Mouse (Mus musculus) forebrain, embryonic 15.5 days (tissue): Measurements from ENCODE around the gene Cpped1. TPM values are rescaled to one million over a fixed set of nuclear protein-coding genes. Genes with fewer than 3 reads are reported as not detected.

ENCODE experiments used
- ATAC-seq: fragments of 200-750 bp; cut with Nextera tagmentation; replicated peaks from 2 replicates; pipeline ENCODE4 v1.8.0; 2017; ENCODE audit warnings: mild to moderate bottlenecking, moderate TSS enrichment, moderate library complexity
- H3K27ac ChIP-seq: fragments of 300-500 bp; sonication (generic); replicated peaks from 2 replicates; pipeline ENCODE4 v1.5.1; 2015; ENCODE audit warnings: mild to moderate bottlenecking, inconsistent platforms
- H3K27me3 ChIP-seq: fragments of 300-500 bp; sonication (generic); 2 replicates; pipeline ENCODE4 v1.6.1; 2015; ENCODE audit warnings: inconsistent platforms
- H3K36me3 ChIP-seq: fragments of 300-500 bp; sonication (generic); 2 replicates; pipeline ENCODE4 v1.6.1; 2015; ENCODE audit warnings: mild to moderate bottlenecking, inconsistent platforms
- H3K4me1 ChIP-seq: fragments of 300-500 bp; sonication (generic); 2 replicates; pipeline ENCODE4 v1.6.1; 2015; ENCODE audit warnings: inconsistent platforms
- H3K4me2 ChIP-seq: fragments of 300-500 bp; sonication (generic); replicated peaks from 2 replicates; pipeline ENCODE4 v1.6.1; 2015; ENCODE audit warnings: mild to moderate bottlenecking, inconsistent platforms
- H3K4me3 ChIP-seq: fragments of 300-500 bp; sonication (generic); 2 replicates; pipeline ENCODE4 v1.5.1; 2015; ENCODE audit warnings: mild to moderate bottlenecking, inconsistent platforms
- H3K9ac ChIP-seq: fragments of 300-500 bp; sonication (generic); replicated peaks from 2 replicates; pipeline ENCODE4 v1.6.1; 2015; ENCODE audit warnings: mild to moderate bottlenecking, inconsistent platforms
- H3K9me3 ChIP-seq: fragments of 300-500 bp; sonication (generic); 2 replicates; pipeline ENCODE4 v1.6.1; 2016; ENCODE audit warnings: inconsistent platforms
- WGBS: fragments of 180-500 bp; shearing (Covaris S2); methylation state at CpG from one replicate; pipeline ENCODE4 v1.1.7; 2015; ENCODE audit warnings: mixed read lengths; 5-methylcytosine and 5-hydroxymethylcytosine counted together
- polyA plus RNA-seq: library from polyadenylated mRNA; unstranded; fragments of >200 nt; fragmentation: Nextera tagmentation; extraction: Ambion mirVana; gene quantifications from 2 replicates; pipeline ENCODE4 v1.2.1, GENCODE M21; 2015

Gene Cpped1
- polyA plus RNA-seq, 1 experiment from 2014 or later, result 13.6 TPM

GRCm38 (mm10) chr16:11828816-11829215, 80.4 kb downstream of the Cpped1 start:
- WGBS, result 76% methylated on average over 1 of the region's 1 CpGs
- Histone ChIP-seq H3K9ac (no peak overlapping the region), H3K27ac (no peak overlapping the region), H3K9me3 (no peaks in the 10 kb centered on the region), H3K4me3 (no peak overlapping the region), H3K4me1 (peaks cover 9% of the 10 kb centered on the region; the same call in 1 of the 2 replicates), H3K4me2 (no peak overlapping the region), H3K27me3 (no peaks in the 10 kb centered on the region), H3K36me3 (no peaks in the 10 kb centered on the region)
- no peak for ATAC-seq

GRCm38 (mm10) chr16:11824833-11825232, 84.4 kb downstream of the Cpped1 start:
- WGBS, result 56% methylated on average over 7 of the region's 7 CpGs
- Histone ChIP-seq H3K4me1 (peaks cover 9% of the 10 kb centered on the region; the same call in 1 of the 2 replicates), H3K9me3 (no peaks in the 10 kb centered on the region), H3K4me3 (no peak overlapping the region), H3K27ac (peak overlapping the region; percentile 47; the same call in 1 of the 2 replicates), H3K4me2 (no peak overlapping the region), H3K36me3 (no peaks in the 10 kb centered on the region), H3K9ac (no peak overlapping the region), H3K27me3 (no peaks in the 10 kb centered on the region)
- ATAC-seq, result peak; percentile 52; the same call in 1 of the 2 replicates

- no peak overlapping the region for H3K4me2 ChIP-seq
- no peaks in the 10 kb centered on the region for H3K36me3 ChIP-seq
- ATAC-seq, result no peak
- no peak overlapping the region for H3K9ac ChIP-seq
- H3K4me1 ChIP-seq, result peaks cover 9% of the 10 kb centered on the region; the same call in 1 of the 2 replicates
- no peaks in the 10 kb centered on the region for H3K9me3 ChIP-seq
- WGBS, result 76% methylated on average over 8 of the region's 8 CpGs
- H3K27me3 ChIP-seq, result no peaks in the 10 kb centered on the region
- H3K4me3 ChIP-seq, result no peak overlapping the region
- peak overlapping the region; percentile 47; the same call in 1 of the 2 replicates for H3K27ac ChIP-seq
Measured at GRCm38 (mm10) chr16:11824385-11824784, 84.9 kb downstream of the Cpped1 start.

- Histone ChIP-seq H3K4me1 (peaks cover 9% of the 10 kb centered on the region), H3K27me3 (no peaks in the 10 kb centered on the region), H3K9me3 (no peaks in the 10 kb centered on the region), H3K4me2 (no peak overlapping the region), H3K9ac (no peak overlapping the region), H3K27ac (no peak overlapping the region), H3K4me3 (no peak overlapping the region), H3K36me3 (no peaks in the 10 kb centered on the region)
- WGBS, result 87% methylated on average over 7 of the region's 7 CpGs
- ATAC-seq, result no peak
Measured at GRCm38 (mm10) chr16:11820791-11821190, 88.5 kb downstream of the Cpped1 start.

GRCm38 (mm10) chr16:11814935-11815650, 94.2 kb downstream of the Cpped1 start:
- ATAC-seq, result peak; percentile 69; the same call in 1 of the 2 replicates

DNA sequence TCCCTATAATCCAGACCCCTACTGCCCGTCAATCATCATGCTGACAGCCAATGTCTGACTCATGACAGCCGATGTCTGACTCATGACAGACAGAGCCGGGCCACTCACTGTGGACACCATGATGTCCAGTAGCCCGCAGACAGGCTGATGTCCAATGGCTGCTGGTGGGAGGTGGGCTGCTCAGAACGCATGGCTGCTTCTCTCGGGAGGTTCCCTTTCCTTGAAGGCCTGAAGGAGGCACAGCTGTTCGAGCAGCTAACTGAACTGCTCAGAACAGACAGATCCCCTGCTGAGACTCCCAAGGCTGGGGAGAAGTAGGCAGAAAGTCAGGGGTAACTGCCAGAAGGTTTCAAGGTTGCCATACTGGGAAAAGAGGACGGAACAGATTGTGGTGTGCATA, 97.1 kb downstream of the Cpped1 start:
- Histone ChIP-seq H3K27me3 (no peaks in the 10 kb centered on the region), H3K9me3 (no peaks in the 10 kb centered on the region), H3K9ac (no peak overlapping the region), H3K4me1 (peaks cover 10% of the 10 kb centered on the region), H3K27ac (no peak overlapping the region), H3K36me3 (no peaks in the 10 kb centered on the region), H3K4me3 (no peak overlapping the region), H3K4me2 (no peak overlapping the region)
- no peak for ATAC-seq
- WGBS, result 78% methylated on average over 8 of the region's 8 CpGs

More at GRCm38 (mm10) chr16:11814935-11815650, 94.2 kb downstream of the Cpped1 start:
- Histone ChIP-seq H3K27ac (peak overlapping the region; percentile 31; the same call in 1 of the 2 replicates), H3K36me3 (no peaks in the 10 kb centered on the region), H3K4me3 (no peak overlapping the region), H3K9me3 (no peaks in the 10 kb centered on the region), H3K27me3 (no peaks in the 10 kb centered on the region), H3K9ac (no peak overlapping the region), H3K4me1 (peaks cover 10% of the 10 kb centered on the region), H3K4me2 (no peak overlapping the region)
- 58% methylated on average over 10 of the region's 10 CpGs for WGBS

DNA sequence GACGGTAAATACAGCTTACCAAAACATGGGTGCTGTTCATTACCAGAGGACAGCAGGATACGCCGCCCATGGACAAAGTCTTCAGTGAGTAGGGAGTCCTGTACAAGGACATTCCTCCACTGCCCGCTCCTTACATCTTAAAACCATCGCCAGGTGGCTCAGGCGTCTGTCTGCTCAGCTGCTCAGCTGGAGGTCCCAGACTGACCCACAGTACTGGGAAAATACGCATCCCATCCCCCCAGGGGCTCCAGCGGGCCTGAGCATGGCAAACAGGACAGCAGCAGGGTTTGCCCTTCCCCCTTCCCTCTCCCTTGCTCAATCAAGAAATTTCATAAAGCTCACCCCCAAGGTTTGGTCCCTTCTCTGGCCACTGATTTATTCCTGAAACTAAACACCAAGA, 99.6 kb downstream of the Cpped1 start:
- no peaks in the 10 kb centered on the region for H3K36me3 ChIP-seq
- H3K4me2 ChIP-seq, result no peak overlapping the region
- no peaks in the 10 kb centered on the region for H3K27me3 ChIP-seq
- H3K4me1 ChIP-seq, result peaks cover under 1% of the 10 kb centered on the region; the same call in 1 of the 2 replicates
- H3K4me3 ChIP-seq, result no peak overlapping the region
- no peak overlapping the region for H3K9ac ChIP-seq
- no peaks in the 10 kb centered on the region for H3K9me3 ChIP-seq
- no peak for ATAC-seq
- H3K27ac ChIP-seq, result no peak overlapping the region
- WGBS, result 49% methylated on average over 8 of the region's 8 CpGs

DNA sequence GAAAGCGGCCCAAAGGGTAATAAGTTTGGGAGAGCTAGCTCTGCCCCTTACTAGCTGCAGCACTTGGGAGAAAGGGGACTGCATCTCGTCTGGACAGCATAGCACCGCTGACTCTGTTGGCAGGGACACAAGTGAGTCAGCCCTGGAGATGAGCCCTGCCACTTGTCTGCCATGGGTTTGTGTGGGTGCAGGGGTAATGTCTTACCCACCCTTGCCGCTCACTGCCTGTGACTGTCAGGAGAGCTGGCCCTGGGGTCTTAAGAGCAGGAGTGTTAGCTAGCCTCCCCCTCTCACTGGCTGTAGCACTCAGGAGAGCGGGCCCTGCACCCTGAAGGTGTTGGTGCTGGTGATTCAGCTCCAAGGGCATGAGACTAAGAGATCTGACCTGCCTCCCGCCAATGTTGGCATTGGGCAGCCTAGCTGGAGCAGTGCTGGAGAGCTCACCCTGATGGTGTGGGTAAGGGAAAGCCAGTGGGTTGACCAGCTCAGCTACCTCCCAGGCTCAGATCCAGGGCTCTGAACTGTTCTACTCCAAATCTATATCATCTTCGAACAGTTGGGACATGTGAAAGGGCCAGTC, 107.2 kb downstream of the Cpped1 start:
- 87% methylated on average over 7 of the region's 7 CpGs for WGBS
- H3K4me3 ChIP-seq, result no peak overlapping the region
- H3K4me1 ChIP-seq, result no peaks in the 10 kb centered on the region
- H3K9ac ChIP-seq, result no peak overlapping the region
- H3K36me3 ChIP-seq, result no peaks in the 10 kb centered on the region
- H3K4me2 ChIP-seq, result no peak overlapping the region
- no peak for ATAC-seq
- H3K27ac ChIP-seq, result no peak overlapping the region
- H3K9me3 ChIP-seq, result no peaks in the 10 kb centered on the region
- H3K27me3 ChIP-seq, result no peaks in the 10 kb centered on the region

DNA sequence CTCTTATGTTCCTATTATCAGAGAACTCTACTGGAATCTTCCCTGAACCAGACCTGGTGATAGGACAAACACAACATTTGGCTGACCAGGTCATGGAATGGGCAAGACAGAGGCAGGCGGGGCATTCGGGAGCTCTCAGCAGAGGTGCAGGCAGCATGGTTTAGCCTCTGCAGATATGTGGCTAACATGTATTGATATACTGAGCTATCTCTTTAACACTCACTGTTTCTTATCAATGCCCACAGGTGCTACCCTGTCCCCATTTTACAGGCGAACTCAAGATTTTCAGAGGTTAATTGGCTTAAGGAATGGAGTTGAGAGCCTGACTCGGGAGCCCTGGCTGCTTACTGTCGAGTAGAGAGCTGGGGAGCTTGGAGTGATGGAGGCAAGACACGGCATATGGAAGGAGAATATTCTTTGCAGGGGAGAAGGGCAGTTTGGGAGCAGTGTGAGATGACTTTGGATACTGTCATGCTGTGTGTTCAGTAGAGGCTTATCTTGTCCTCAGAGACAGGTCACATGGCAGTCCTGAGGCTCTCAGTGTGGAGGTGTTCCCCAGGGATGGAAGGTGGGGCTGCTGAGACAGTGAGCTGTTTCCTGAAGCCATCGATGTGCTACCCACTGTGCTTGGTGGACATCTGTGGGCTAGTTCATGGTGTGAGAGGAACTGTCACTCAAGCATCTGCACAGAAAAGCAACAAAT, 113.3 kb downstream of the Cpped1 start:
- WGBS, result 74% methylated on average over 7 of the region's 7 CpGs

DNA sequence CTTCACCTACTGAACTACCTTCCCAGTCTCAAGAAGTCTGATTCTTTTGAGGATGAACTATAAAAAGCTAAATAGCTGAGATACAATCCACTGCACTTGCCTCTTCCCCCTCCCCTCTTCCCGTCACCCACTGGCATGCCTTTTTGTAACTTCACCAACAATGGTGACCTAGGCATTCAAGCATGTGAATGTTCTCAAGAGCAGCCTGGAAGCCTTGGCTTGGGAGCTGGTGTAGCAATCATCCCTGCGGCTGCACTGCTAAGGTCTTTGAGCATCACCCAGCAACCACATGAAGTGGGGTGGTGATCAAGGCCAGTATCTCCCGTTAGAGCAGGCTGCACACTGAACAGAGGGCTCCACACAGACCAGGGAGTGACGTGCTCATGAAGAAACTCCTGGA, 114.6 kb downstream of the Cpped1 start:
- 51% methylated on average over 4 of the region's 4 CpGs for WGBS
- Histone ChIP-seq H3K9ac (no peak overlapping the region), H3K9me3 (no peaks in the 10 kb centered on the region), H3K36me3 (no peaks in the 10 kb centered on the region), H3K4me3 (no peak overlapping the region), H3K27ac (no peak overlapping the region), H3K27me3 (no peaks in the 10 kb centered on the region), H3K4me1 (no peaks in the 10 kb centered on the region), H3K4me2 (no peak overlapping the region)
- ATAC-seq, result no peak

More for the DNA sequence above, 113.3 kb downstream of the Cpped1 start:
- no peak overlapping the region for H3K27ac ChIP-seq
- no peak overlapping the region for H3K9ac ChIP-seq
- no peaks in the 10 kb centered on the region for H3K27me3 ChIP-seq
- H3K9me3 ChIP-seq, result no peaks in the 10 kb centered on the region
- no peaks in the 10 kb centered on the region for H3K36me3 ChIP-seq
- no peak overlapping the region for H3K4me2 ChIP-seq
- no peak for ATAC-seq
- no peaks in the 10 kb centered on the region for H3K4me1 ChIP-seq
- H3K4me3 ChIP-seq, result no peak overlapping the region

GRCm38 (mm10) chr16:11793391-11793790, 115.9 kb downstream of the Cpped1 start:
- no peak overlapping the region for H3K4me3 ChIP-seq
- no peak overlapping the region for H3K4me2 ChIP-seq
- no peaks in the 10 kb centered on the region for H3K4me1 ChIP-seq
- no peaks in the 10 kb centered on the region for H3K36me3 ChIP-seq
- no peaks in the 10 kb centered on the region for H3K9me3 ChIP-seq
- ATAC-seq, result no peak
- 23% methylated on average over 2 of the region's 2 CpGs for WGBS
- H3K27me3 ChIP-seq, result no peaks in the 10 kb centered on the region
- no peak overlapping the region for H3K27ac ChIP-seq
- H3K9ac ChIP-seq, result no peak overlapping the region

- no peaks in the 10 kb centered on the region for H3K4me1 ChIP-seq
- no peaks in the 10 kb centered on the region for H3K9me3 ChIP-seq
- no peaks in the 10 kb centered on the region for H3K27me3 ChIP-seq
- H3K27ac ChIP-seq, result no peak overlapping the region
- WGBS, result 93% methylated on average over 3 of the region's 3 CpGs
- no peak overlapping the region for H3K9ac ChIP-seq
- no peaks in the 10 kb centered on the region for H3K36me3 ChIP-seq
- no peak overlapping the region for H3K4me3 ChIP-seq
- ATAC-seq, result no peak
- H3K4me2 ChIP-seq, result no peak overlapping the region
Measured at GRCm38 (mm10) chr16:11790476-11790875, 118.8 kb downstream of the Cpped1 start.
